Mouse (Mus musculus) lung, adult 2 months (tissue): ENCODE data around the gene Bloc1s2.

Experiments
- CTCF ChIP-seq: fragments of 200-500 bp; IDR thresholded peaks from 2 replicates; pipeline ENCODE4 v1.5.1; 2011; ENCODE audit warnings: mild to moderate bottlenecking, low read length, control low read depth; ENCODE audit not compliant: insufficient read depth
- POLR2A ChIP-seq: fragments of 200-500 bp; IDR thresholded peaks from 2 replicates; pipeline ENCODE4 v1.6.1; 2011; ENCODE audit warnings: low read depth, mild to moderate bottlenecking, control low read depth, low read length, borderline replicate concordance; ENCODE audit errors: extremely low read depth

GRCm38 (mm10) chr19:44174835-44175234, 28.6 kb upstream of the Bloc1s2 start:
- TF ChIP-seq CTCF (no peak), POLR2A (no peak)
